ENCODE assay signal across 32 mouse cellular contexts in genomic region chr14:120283787-120284186, GRCm38 (mm10). TPM values are rescaled to one million over a fixed set of nuclear protein-coding genes. Genes with fewer than 3 reads are reported as not detected.
DNase-seq lines count a peak whose midpoint lies in the region; ATAC-seq and TF ChIP-seq lines count a peak whose summit lies in the region.
"Had no signal": no experiment of that assay in that cellular context is flagged by ENCODE, and none has a peak within 500 bp of the region (broad histone marks: within the 10 kb centered on the region; RNA-seq: fewer than 3 reads in every experiment).

No protein-coding gene starts in this region.

- peaks cover 3% of the 10 kb centered on the region; the same call in 1 of the 2 replicates for H3K4me1 ChIP-seq in stomach, postnatal 0 days (replicated peaks; ENCODE audit: control insufficient read depth, insufficient read depth)
- peaks cover 74% of the 10 kb centered on the region for H3K4me1 ChIP-seq in hindbrain, embryonic 10.5 days (replicated peaks)

- H3K27ac ChIP-seq in stomach, postnatal 0 days (replicated peaks) = peak overlapping the region; percentile 13; the same call in 1 of the 2 replicates
- no peak overlapping the region for H3K27ac ChIP-seq in hindbrain, embryonic 10.5 days
- H3K27ac ChIP-seq: heart, embryonic 10.5 days; hindbrain, embryonic 14.5 days; limb, embryonic 15.5 days; liver, embryonic 13.5 days; macrophage; midbrain, embryonic 13.5 days; neural tube, embryonic 13.5 days had no signal

- no peak for TF ChIP-seq CTCF in stomach, postnatal 0 days (IDR thresholded peaks at IDR 0.05; ENCODE audit: low read depth)

- TF ChIP-seq EP300 in stomach, postnatal 0 days (optimal IDR thresholded peaks at IDR 0.05) = no peak

- H3K9ac ChIP-seq in stomach, postnatal 0 days (ENCODE audit: low read length) = no peak overlapping the region
- H3K9ac ChIP-seq: heart, embryonic 15.5 days; hindbrain, embryonic 14.5 days; limb, embryonic 15.5 days; liver, embryonic 13.5 days; midbrain, embryonic 13.5 days; neural tube, embryonic 13.5 days had no signal

- no peak for ATAC-seq in stomach, postnatal 0 days (ENCODE audit: low FRiP score, low TSS enrichment)
- ATAC-seq: activated CD4-positive, CD25-positive, alpha-beta regulatory T cell, adult 4 months; forebrain, embryonic 14.5 days; intestine, postnatal 0 days; lung, postnatal 0 days had no signal

- peak; percentile 7 for DNase-seq in cerebellum, adult 8-10 months
- DNase-seq in cerebellum, postnatal 25 days = no peak
- DNase-seq in heart, adult 11 months = peak; percentile 83
- DNase-seq in heart, postnatal 14 days = no peak
- peak; percentile 61 to 71 for DNase-seq in left cerebral cortex, adult 9 months (ENCODE audit: low spot score in 2 of 2)
- no peak for DNase-seq in left cerebral cortex, postnatal 4 days
- no peak for DNase-seq in stomach, postnatal 0 days (ENCODE audit: low spot score)
- DNase-seq in hindbrain, embryonic 10.5 days (ENCODE audit: low spot score) = no peak
- DNase-seq: adrenal gland, adult 2 months; cerebellum, adult 11 months; cerebellum, postnatal 10 days; heart, postnatal 4 days; kidney, adult 9 months; kidney, postnatal 10 days; layer of hippocampus, postnatal 36 days; liver, embryonic 13.5 days; lung, adult 18-20 months; spleen, adult 18-20 months; thymus, adult 18-20 months; thymus, postnatal 36 days had no signal

- H3K36me3 ChIP-seq in stomach, postnatal 0 days (ENCODE audit: control insufficient read depth, insufficient read depth, low read length) = no peaks in the 10 kb centered on the region; the same call in 1 of the 2 replicates
- H3K36me3 ChIP-seq in hindbrain, embryonic 10.5 days = 0 out of 2 replicates have a peak, but pooled peaks cover 4% of the 10 kb centered on the region
- H3K36me3 ChIP-seq: liver, embryonic 13.5 days had no signal

- 54% methylated on average over 8 of the region's 8 CpGs for WGBS in stomach, postnatal 0 days
- WGBS in hindbrain, embryonic 10.5 days = 84% methylated on average over 8 of the region's 8 CpGs

- intact Hi-C loops in heart, postnatal 14 days (cut with DNase I) = no loop called here
- intact Hi-C loops in left cerebral cortex, postnatal 4 days (cut with DNase I) = no loop called here

- no peak overlapping the region for H3K4me2 ChIP-seq in stomach, postnatal 0 days (replicated peaks; ENCODE audit: low read depth)
- H3K4me2 ChIP-seq: heart, embryonic 15.5 days; hindbrain, embryonic 14.5 days; limb, embryonic 15.5 days; liver, embryonic 13.5 days; midbrain, embryonic 13.5 days; neural tube, embryonic 13.5 days had no signal

- no peaks in the 10 kb centered on the region for H3K9me3 ChIP-seq in stomach, postnatal 0 days (ENCODE audit: control insufficient read depth, low read length)
- no peaks in the 10 kb centered on the region for H3K9me3 ChIP-seq in hindbrain, embryonic 10.5 days
- H3K9me3 ChIP-seq: heart, embryonic 10.5 days; heart, embryonic 15.5 days; limb, embryonic 15.5 days; liver, embryonic 13.5 days; midbrain, embryonic 13.5 days; neural tube, embryonic 13.5 days had no signal

- H3K27me3 ChIP-seq in stomach, postnatal 0 days (ENCODE audit: control insufficient read depth, insufficient read depth, low read length) = no peaks in the 10 kb centered on the region
- H3K27me3 ChIP-seq in hindbrain, embryonic 10.5 days (ENCODE audit: insufficient read depth, poor library complexity, severe bottlenecking) = no peaks in the 10 kb centered on the region
- H3K27me3 ChIP-seq: CH12.LX; heart, embryonic 15.5 days; limb, embryonic 15.5 days; liver, embryonic 13.5 days; midbrain, embryonic 13.5 days; neural tube, embryonic 13.5 days had no signal

- no peak overlapping the region for H3K4me3 ChIP-seq in stomach, postnatal 0 days (ENCODE audit: low read depth, low read length)
- no peak overlapping the region for H3K4me3 ChIP-seq in hindbrain, embryonic 10.5 days
- H3K4me3 ChIP-seq: heart, embryonic 10.5 days; heart, embryonic 15.5 days; limb, embryonic 15.5 days; liver, embryonic 13.5 days; midbrain, embryonic 13.5 days; neural tube, embryonic 13.5 days had no signal

RNA-seq across cellular contexts. Expression of gene Mbnl2, which starts 8.3 kb away (rescaled TPM):
- 100 to 1,000 TPM; 237 to 252 TPM for total RNA-seq in heart, postnatal 14 days (2021)
- total RNA-seq in left cerebral cortex, postnatal 4 days (2021) = 10 to 100 TPM; 39.9 to 41.2 TPM
- polyA plus RNA-seq in stomach, postnatal 0 days (2015; fragmentation: Nextera tagmentation; extraction: Ambion mirVana) = 101 and 104 TPM in 2 replicates
- polyA plus RNA-seq in hindbrain, embryonic 10.5 days (2016; fragmentation: Nextera tagmentation; extraction: Ambion mirVana) = 29.4 and 31.8 TPM in 2 replicates

Comparison
In these comparisons a context has a peak if more than half of its experiments do, and no peak if none do; other contexts are left out.
1. DNase-seq: peak in cerebellum, adult 8-10 months (single experiment), heart, adult 11 months (single experiment) and left cerebral cortex, adult 9 months (2 of 2); none in cerebellum, postnatal 25 days (0 of 2), heart, postnatal 14 days (0 of 2), left cerebral cortex, postnatal 4 days (single experiment), stomach, postnatal 0 days (single experiment) and hindbrain, embryonic 10.5 days (single experiment).
2. RNA of gene Mbnl2, which starts 8.3 kb away (total RNA-seq): 237 to 252 TPM in heart, postnatal 14 days; 39.9 to 41.2 TPM in left cerebral cortex, postnatal 4 days; every median in the first group is over 4 times any median in the second.